Mouse (Mus musculus) neural tube, embryonic 15.5 days (tissue): ENCODE measurements around the gene Zdhhc5. TPM values are rescaled to one million over a fixed set of nuclear protein-coding genes. Genes with fewer than 3 reads are reported as not detected.

ENCODE experiments used
- ATAC-seq: fragments of 200-750 bp; cut with Nextera tagmentation; 2 replicates; pipeline ENCODE4 v1.8.0; 2017; ENCODE audit warnings: mild to moderate bottlenecking, moderate TSS enrichment, moderate library complexity; ENCODE audit not compliant: low FRiP score
- H3K27ac ChIP-seq: fragments of 300-500 bp; sonication (generic); replicated peaks from 2 replicates; pipeline ENCODE4 v1.5.1; 2015; ENCODE audit warnings: mild to moderate bottlenecking, inconsistent platforms
- H3K27me3 ChIP-seq: fragments of 300-500 bp; sonication (generic); replicated peaks from 2 replicates; pipeline ENCODE4 v1.6.1; 2015; ENCODE audit warnings: inconsistent platforms
- H3K36me3 ChIP-seq: fragments of 300-500 bp; sonication (generic); 2 replicates; pipeline ENCODE4 v1.6.1; 2015; ENCODE audit warnings: inconsistent platforms
- H3K4me1 ChIP-seq: fragments of 300-500 bp; sonication (generic); 2 replicates; pipeline ENCODE4 v1.6.1; 2015; ENCODE audit warnings: inconsistent platforms
- H3K4me2 ChIP-seq: fragments of 300-500 bp; sonication (generic); 2 replicates; pipeline ENCODE4 v1.6.1; 2015; ENCODE audit warnings: inconsistent platforms, mild to moderate bottlenecking, moderate library complexity
- H3K4me3 ChIP-seq: fragments of 300-500 bp; sonication (generic); replicated peaks from 2 replicates; pipeline ENCODE4 v1.5.1; 2015; ENCODE audit warnings: mild to moderate bottlenecking, inconsistent platforms
- H3K9ac ChIP-seq: fragments of 300-500 bp; sonication (generic); replicated peaks from 2 replicates; pipeline ENCODE4 v1.6.1; 2015; ENCODE audit warnings: mild to moderate bottlenecking, inconsistent platforms
- H3K9me3 ChIP-seq: fragments of 300-500 bp; sonication (generic); replicated peaks from 2 replicates; pipeline ENCODE4 v1.6.1; 2016; ENCODE audit warnings: inconsistent platforms
- WGBS: fragments of 180-500 bp; shearing (Covaris S2); methylation state at CpG from one replicate; pipeline ENCODE4 v1.1.7; 2015; ENCODE audit warnings: mixed read lengths; 5-methylcytosine and 5-hydroxymethylcytosine counted together
- microRNA counts: library from miRNA; unstranded; fragments of <30 nt; microRNA quantifications from one replicate; lab custom pipeline; 2016
- microRNA-seq: library from miRNA; unstranded; fragments of <30 nt; microRNA quantifications from one replicate; pipeline ENCODE4, GENCODE M21; 2017
- polyA plus RNA-seq: library from polyadenylated mRNA; unstranded; fragments of >200 nt; fragmentation: Nextera tagmentation; extraction: Ambion mirVana; gene quantifications from 2 replicates; pipeline ENCODE4 v1.2.1, GENCODE M21; 2015

Zdhhc5 gene
- polyA plus RNA-seq, 1 experiment from 2014 or later: 15.6 TPM

DNA sequence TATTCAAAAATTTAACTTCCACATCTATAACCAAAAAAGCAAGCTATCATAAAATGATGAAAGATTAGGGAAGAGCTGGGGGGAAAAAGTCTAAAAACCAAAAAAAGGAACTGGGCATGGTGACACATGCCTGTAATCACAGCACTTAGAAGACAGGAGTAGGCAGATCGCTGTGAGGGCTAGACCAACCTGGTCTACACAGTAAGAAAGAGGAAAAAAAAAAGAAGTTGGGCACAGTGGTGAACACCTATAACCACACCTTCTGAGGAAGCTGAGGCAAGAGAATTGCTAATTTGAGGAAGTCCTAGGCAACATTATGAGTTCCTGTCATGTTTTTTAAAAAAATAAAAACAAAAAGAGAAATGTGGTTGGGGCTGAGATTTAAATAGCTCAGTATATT is 59.1 kb downstream of the Zdhhc5 start:
- Histone ChIP-seq H3K27me3 (no peaks in the 10 kb centered on the region), H3K4me3 (no peak overlapping the region), H3K4me1 (no peaks in the 10 kb centered on the region), H3K4me2 (no peak overlapping the region), H3K9ac (no peak overlapping the region), H3K27ac (no peak overlapping the region), H3K36me3 (no peaks in the 10 kb centered on the region), H3K9me3 (no peaks in the 10 kb centered on the region)
- 71% methylated on average over 1 of the region's 1 CpGs for WGBS
- ATAC-seq: no peak

- H3K4me2 ChIP-seq: no peak overlapping the region
- no peak overlapping the region for H3K4me3 ChIP-seq
- no peak overlapping the region for H3K9ac ChIP-seq
- no peaks in the 10 kb centered on the region for H3K4me1 ChIP-seq
- H3K36me3 ChIP-seq: no peaks in the 10 kb centered on the region
- H3K9me3 ChIP-seq: no peaks in the 10 kb centered on the region
- H3K27me3 ChIP-seq: no peaks in the 10 kb centered on the region
- no peak for ATAC-seq
- H3K27ac ChIP-seq: no peak overlapping the region
Observed at GRCm38 (mm10) chr2:84653354-84653753, 61.6 kb downstream of the Zdhhc5 start.

DNA sequence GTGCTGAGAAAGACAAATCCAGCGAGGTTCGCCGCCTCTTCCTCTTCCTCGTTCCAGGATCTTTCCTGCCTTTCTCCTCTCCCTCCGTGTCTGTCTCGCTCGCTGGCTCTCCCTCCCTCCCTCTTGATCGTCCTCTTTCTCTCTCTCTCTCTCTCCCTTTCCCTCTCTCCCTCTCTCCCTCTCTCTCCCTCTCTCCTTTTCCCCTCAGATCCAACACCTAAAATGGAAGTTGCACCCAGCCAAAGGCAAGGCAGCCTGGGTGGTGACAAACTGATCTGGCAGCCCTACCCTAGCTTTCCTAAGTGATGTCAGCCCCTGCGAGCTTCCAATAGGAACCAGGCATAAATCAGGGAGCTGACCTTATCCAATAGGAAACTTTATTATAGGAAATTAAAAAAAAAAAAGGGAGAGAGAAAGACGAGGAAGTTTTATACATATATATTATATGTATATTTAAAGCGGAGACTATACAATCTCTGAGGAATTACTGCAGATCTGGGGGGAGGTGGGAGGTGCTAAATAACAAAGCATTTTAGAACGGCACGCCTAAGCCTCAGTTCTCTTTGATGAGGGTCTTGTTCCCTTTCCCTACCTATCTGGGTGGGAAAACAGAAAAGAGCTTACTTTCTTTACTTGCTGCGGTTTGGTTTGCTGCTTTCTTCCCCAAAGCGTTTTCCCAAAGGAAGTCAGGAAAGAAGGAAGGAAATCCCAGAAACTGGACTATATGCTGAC is 64.3 kb downstream of the Zdhhc5 start, which contains the start of gene Ctnnd1:
Gene Ctnnd1 (minus strand): TSS at position 302 of the 732 bp plus-strand sequence.
- peak within 1 kb of the TSS; percentile 82 for H3K4me2 ChIP-seq
- peak within 1 kb of the TSS; percentile 72 for H3K9ac ChIP-seq
- H3K36me3 ChIP-seq: no peaks in the 10 kb centered on the region
- H3K27me3 ChIP-seq: no peaks in the 10 kb centered on the region
- 0% methylated on average over 15 of the region's 15 CpGs for WGBS
- peak within 1 kb of the TSS; percentile 66 for H3K4me3 ChIP-seq
- ATAC-seq: peak; percentile 97
- no peaks in the 10 kb centered on the region for H3K9me3 ChIP-seq
- H3K4me1 ChIP-seq: peaks cover 15% of the 10 kb centered on the region
- peak within 1 kb of the TSS; percentile 93 for H3K27ac ChIP-seq

DNA sequence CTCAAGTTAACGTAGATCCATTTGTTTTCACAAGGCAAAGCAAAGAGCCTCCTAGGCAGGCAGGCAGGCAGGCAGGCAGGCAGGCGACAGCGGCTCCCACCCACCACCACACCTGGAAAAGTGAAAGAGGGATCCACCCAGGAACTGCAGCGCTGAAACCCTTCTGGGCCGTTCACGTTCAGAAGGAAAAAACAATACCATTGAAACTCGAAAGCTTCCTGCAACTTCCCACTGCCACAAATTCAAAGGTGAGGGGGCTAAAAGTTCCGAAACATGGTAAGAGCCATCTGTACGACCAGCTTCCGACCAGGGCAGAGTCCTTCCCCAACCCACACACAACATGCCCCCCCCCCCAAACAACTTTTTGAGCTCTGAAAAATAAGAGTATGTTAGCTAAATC is 65.3 kb downstream of the Zdhhc5 start:
- peaks cover 15% of the 10 kb centered on the region for H3K4me1 ChIP-seq
- ATAC-seq: no peak
- H3K4me3 ChIP-seq: peak overlapping the region; percentile 66
- WGBS: under 1% methylated on average over 10 of the region's 10 CpGs
- H3K27me3 ChIP-seq: no peaks in the 10 kb centered on the region
- no peaks in the 10 kb centered on the region for H3K36me3 ChIP-seq
- H3K9me3 ChIP-seq: no peaks in the 10 kb centered on the region
- peak overlapping the region; percentile 93; the same call in 1 of the 2 replicates for H3K27ac ChIP-seq
- peak overlapping the region; percentile 72 for H3K9ac ChIP-seq
- H3K4me2 ChIP-seq: peak overlapping the region; percentile 82

DNA sequence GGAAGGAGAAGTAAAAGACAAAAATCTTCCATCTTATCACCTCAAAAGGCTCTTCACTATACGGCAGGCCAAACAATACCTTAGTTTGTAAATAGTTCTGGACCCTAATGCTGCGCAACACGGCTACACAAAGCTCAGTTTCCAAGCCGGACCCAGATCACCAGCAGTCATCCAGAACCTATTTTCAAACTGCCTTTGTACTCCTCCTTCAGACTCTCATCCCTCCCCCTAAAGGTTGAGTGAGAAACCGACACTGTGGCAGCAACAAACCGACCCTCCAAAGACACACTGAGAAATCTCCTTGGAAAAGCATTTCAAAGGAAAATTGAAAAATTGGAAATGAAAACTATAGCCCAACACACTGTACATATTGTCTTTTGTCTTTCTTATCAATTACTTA is 66.6 kb downstream of the Zdhhc5 start:
- Histone ChIP-seq H3K9me3 (no peaks in the 10 kb centered on the region), H3K9ac (peak overlapping the region; percentile 62), H3K36me3 (no peaks in the 10 kb centered on the region), H3K27me3 (no peaks in the 10 kb centered on the region), H3K4me1 (peaks cover 18% of the 10 kb centered on the region), H3K27ac (peak overlapping the region; percentile 76), H3K4me2 (peak overlapping the region; percentile 82), H3K4me3 (peak overlapping the region; percentile 50)
- WGBS: 10% methylated on average over 6 of the region's 6 CpGs
- peak; percentile 63 for ATAC-seq

DNA sequence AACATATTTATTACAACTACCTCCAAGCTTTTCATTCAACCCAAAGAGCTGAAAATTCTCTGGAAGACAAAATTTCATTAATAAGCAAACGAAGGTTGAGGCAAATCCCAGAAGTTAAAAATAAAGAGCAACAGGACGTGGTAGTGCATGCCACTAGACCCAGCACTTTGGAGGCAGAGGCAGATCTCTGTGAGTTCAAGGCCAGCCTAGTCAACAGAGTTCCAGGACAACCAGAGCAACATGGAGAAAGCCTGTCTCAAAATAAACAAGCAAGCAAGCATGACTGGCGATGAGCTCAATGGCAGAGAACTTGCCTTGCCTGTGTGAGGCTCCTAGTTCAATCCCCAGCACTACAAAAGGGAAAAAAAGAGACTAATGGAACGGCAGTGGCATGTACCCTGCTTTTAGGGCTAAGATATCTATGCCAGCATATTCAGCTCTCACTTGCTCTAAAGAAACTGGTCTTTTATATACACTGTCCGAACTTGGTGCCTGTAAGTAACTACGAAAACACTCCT is 67.9 kb downstream of the Zdhhc5 start:
- H3K27me3 ChIP-seq: no peaks in the 10 kb centered on the region
- no peaks in the 10 kb centered on the region for H3K9me3 ChIP-seq
- no peak overlapping the region for H3K9ac ChIP-seq
- H3K27ac ChIP-seq: no peak overlapping the region
- no peaks in the 10 kb centered on the region for H3K36me3 ChIP-seq
- WGBS: 88% methylated on average over 6 of the region's 6 CpGs
- H3K4me2 ChIP-seq: peak overlapping the region; percentile 82
- no peak for ATAC-seq
- peaks cover 18% of the 10 kb centered on the region for H3K4me1 ChIP-seq
- peak overlapping the region; percentile 50 for H3K4me3 ChIP-seq

DNA sequence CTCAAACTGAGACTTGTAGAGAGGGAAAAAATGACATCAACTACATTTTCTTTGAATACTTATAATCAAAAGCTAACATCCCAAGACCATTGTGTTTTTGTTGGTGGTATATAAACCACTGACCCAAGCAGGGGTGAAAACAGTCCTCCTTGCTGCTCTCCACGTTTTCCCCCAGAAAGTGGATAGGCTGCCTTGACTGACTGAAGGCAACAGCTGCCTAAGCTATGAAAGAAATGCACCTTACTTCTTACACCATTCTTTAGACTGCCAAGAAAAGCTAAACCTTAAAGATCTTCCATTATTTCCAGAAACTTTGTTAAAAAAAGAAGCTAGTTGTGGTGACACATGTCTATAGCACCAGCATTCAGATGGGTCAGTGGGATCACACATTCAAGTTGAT is 68.8 kb downstream of the Zdhhc5 start:
- 74% methylated on average over 1 of the region's 1 CpGs for WGBS
- no peak overlapping the region for H3K9ac ChIP-seq
- H3K27ac ChIP-seq: no peak overlapping the region
- no peaks in the 10 kb centered on the region for H3K27me3 ChIP-seq
- ATAC-seq: no peak
- H3K4me1 ChIP-seq: peaks cover 18% of the 10 kb centered on the region
- no peaks in the 10 kb centered on the region for H3K36me3 ChIP-seq
- H3K4me2 ChIP-seq: peak overlapping the region; percentile 82
- no peak overlapping the region for H3K4me3 ChIP-seq
- no peaks in the 10 kb centered on the region for H3K9me3 ChIP-seq

GRCm38 (mm10) chr2:84640833-84641232 is 74.1 kb downstream of the Zdhhc5 start:
- Histone ChIP-seq H3K9ac (no peak overlapping the region), H3K4me2 (no peak overlapping the region), H3K4me3 (no peak overlapping the region), H3K4me1 (peaks cover 41% of the 10 kb centered on the region), H3K36me3 (no peaks in the 10 kb centered on the region), H3K27me3 (no peaks in the 10 kb centered on the region), H3K27ac (no peak overlapping the region), H3K9me3 (no peaks in the 10 kb centered on the region)
- ATAC-seq: no peak

DNA sequence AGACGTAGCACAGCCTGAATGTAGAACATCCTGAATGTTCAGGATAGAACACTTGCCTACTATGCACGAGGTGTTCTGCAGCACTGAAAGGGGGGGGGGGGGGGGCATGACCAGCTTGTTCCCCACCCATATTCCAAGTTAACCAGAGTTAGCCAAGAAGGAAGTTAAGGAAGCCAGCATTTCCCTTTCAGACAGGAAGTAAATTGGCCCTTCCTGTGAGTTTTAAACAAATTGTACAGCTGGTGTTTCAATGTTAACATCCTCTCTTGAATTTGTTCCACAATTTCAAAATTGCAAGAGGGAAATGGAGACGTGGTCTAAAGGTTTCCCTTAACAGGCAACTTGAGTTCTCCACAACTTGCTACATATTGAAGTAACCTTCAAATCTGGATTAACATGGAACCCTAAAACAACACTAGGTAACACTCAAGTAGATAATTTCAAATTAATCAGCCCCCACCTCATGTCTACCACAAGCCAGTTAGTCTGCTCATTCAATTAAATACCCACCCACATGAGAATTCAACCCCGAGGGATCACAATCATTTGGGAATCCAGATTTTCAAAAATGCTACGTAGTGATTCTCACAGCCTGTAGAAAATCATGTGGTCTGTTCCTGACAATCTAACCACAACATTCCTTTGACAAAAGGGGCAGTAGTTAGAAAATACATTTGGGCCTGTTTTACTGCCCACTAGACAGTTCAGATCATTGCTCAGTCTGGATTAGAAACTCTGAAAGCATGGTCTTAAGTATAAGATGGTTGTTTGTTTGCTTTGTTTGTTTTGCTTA is 76.4 kb downstream of the Zdhhc5 start:
- ATAC-seq: no peak
- Histone ChIP-seq H3K9ac (no peak overlapping the region), H3K4me1 (peaks cover 59% of the 10 kb centered on the region), H3K4me2 (no peak overlapping the region), H3K27me3 (no peaks in the 10 kb centered on the region), H3K36me3 (no peaks in the 10 kb centered on the region), H3K4me3 (no peak overlapping the region), H3K27ac (no peak overlapping the region; the same call in 1 of the 2 replicates), H3K9me3 (no peaks in the 10 kb centered on the region)
- 60% methylated on average over 5 of the region's 5 CpGs for WGBS

MicroRNAs within 50 kb of the gene (microRNA counts, 519-probe panel; counts per million panel counts)
- microRNA mmu-miR-130a (lab: Ali Mortazavi, UCI): 4,451 counts per million, percentile 98 among the panel's probes with 10 or more counts

Small RNA genes lying within 50 kb of the gene (microRNA-seq; reads per million reads assigned to microRNA genes)
- 14,537 reads per million, percentile 97 among the genes with 10 or more reads in this experiment for gene Mir130a

Other genes starting within 250 kb of the Zdhhc5 start
- gene Tfpi, start 238.4 kb downstream of the Zdhhc5 start, polyA plus RNA-seq: 21.2 and 25.9 TPM in 2 replicates
- gene Ctnnd1, start 64.4 kb downstream of the Zdhhc5 start, polyA plus RNA-seq: 27.5 and 27.6 TPM in 2 replicates
- gene Btbd18, start 56.1 kb downstream of the Zdhhc5 start, polyA plus RNA-seq: 0.28 and 0.36 TPM in 2 replicates
- 189 and 204 TPM in 2 replicates for gene Selenoh, start 44.4 kb downstream of the Zdhhc5 start, polyA plus RNA-seq
- not detected in 2 replicates for gene Gm28635, start 37.1 kb downstream of the Zdhhc5 start, polyA plus RNA-seq
- 52.7 and 53.0 TPM in 2 replicates for gene Med19, start 36.8 kb downstream of the Zdhhc5 start, polyA plus RNA-seq
- 298 and 334 TPM in 2 replicates for gene Tmx2, start 36.0 kb downstream of the Zdhhc5 start, polyA plus RNA-seq
- gene Clp1, start 12.2 kb upstream of the Zdhhc5 start, polyA plus RNA-seq: 19.7 and 23.8 TPM in 2 replicates
- gene Ypel4, start 18.9 kb upstream of the Zdhhc5 start, polyA plus RNA-seq: 15.0 and 16.2 TPM in 2 replicates
- 5.0 and 5.9 TPM in 2 replicates for gene Gm19426, start 28.5 kb upstream of the Zdhhc5 start, polyA plus RNA-seq
- gene Serping1, start 60.3 kb upstream of the Zdhhc5 start, polyA plus RNA-seq: 33.1 and 38.3 TPM in 2 replicates
- 20.1 and 30.9 TPM in 2 replicates for gene Ube2l6, start 83.6 kb upstream of the Zdhhc5 start, polyA plus RNA-seq
- not detected in 2 replicates for gene Smtnl1, start 107.5 kb upstream of the Zdhhc5 start, polyA plus RNA-seq
- gene Timm10, start 111.8 kb upstream of the Zdhhc5 start, polyA plus RNA-seq: 78.9 and 86.0 TPM in 2 replicates
- gene Slc43a1, start 123.7 kb upstream of the Zdhhc5 start, polyA plus RNA-seq: 1.3 and 5.0 TPM in 2 replicates
- 3.6 and 3.9 TPM in 2 replicates for gene Rtn4rl2, start 171.5 kb upstream of the Zdhhc5 start, polyA plus RNA-seq
- gene Slc43a3, start 221.4 kb upstream of the Zdhhc5 start, polyA plus RNA-seq: 5.7 and 15.2 TPM in 2 replicates